Mouse (Mus musculus) lung, postnatal 4 days (tissue): ENCODE results near the gene Kirrel3.

Experiments used
- DNase-seq, 2 experiments: peaks; one replicate each; pipeline ENCODE4 v3.0.0; 2021

Kirrel3 gene

DNA sequence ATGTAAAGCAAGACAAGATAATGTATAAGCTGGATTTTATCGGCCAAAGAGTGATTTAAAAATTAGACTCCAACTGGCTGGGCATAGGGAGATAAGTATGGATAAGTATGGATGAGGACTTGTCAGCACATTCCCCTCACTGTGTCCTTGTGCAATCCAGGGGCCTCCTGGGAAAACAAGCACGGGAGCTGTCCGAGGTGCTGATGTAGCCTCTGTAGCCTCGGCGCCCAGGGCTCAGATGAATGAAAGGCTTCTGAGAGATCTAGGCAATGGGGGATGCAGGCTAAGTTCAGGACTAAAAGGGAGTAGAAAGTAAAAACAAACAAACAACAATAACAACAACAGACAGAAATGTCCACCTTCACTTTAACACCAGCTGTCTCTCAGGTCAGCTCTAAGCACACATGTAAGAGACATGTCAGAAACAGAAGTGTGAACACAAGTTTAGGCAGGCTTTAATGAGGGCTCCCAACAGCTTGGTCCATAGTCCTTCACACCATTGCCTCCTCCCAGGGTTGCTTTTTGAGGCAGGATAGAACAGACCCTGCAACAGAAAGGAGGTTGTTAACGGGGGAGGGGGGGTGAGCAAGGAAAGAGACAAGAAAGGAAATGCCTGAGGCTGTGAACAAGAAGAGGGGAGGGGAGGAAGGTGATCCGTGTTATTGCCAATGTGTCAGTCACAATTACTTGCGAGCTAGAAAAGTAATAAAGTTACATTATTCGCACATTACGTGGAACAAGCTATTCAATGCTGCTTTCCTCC lies 352.2 kb downstream of the Kirrel3 start:
- DNase-seq, result peak in 1 of 2 experiments; percentile 33

DNA sequence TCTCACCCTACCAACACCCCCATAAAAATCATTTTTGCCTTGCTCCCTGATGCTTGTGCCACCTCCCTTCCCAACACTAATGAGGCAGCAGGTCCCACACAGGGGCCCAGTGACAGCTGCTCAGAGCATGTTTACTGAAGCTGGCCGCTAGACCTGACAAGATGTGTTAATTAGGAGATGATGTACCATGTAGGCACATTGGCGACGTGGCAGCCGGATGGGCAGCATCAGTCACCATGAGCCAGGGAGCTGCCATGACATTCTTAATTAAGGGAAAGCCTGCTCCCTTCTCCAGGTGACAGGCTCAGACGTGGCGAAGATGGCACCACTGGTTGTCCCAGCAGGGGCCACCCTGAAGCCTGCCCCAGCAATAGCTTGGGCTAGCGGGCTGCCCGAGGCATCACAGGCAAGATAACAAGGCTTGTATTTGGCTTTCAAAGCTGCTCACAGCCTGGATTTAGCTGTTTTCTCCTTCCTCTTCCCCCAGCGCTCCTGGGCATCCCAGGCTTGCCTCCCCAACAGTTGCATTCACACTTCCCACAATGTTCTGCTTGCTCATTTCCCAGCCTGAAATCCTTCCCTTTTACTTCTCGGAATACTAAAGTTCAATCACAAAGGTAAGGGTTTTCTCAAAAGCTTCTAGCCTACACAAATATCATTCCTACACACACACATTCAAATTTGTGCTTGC lies 357.7 kb downstream of the Kirrel3 start:
- DNase-seq, result no peak

DNA sequence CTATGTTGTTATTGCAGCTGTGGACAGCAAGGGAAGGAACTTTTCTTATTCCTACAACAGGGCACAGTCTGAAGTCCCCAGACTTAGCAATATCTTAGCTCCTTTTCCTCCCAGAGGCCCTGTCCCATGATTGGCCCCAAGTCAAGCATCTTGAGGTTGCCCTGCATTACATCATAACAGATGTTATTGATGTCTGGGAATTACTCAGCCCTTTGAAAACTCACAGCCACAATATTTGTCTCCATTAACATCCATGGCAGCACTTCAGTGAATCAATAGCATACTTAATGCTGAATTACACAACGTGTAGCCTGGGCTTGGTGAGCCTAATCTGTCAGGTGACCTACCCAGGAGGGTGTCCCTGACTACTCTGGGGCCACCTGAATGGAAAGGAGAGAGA lies 360.7 kb downstream of the Kirrel3 start:
- no peak for DNase-seq

DNA sequence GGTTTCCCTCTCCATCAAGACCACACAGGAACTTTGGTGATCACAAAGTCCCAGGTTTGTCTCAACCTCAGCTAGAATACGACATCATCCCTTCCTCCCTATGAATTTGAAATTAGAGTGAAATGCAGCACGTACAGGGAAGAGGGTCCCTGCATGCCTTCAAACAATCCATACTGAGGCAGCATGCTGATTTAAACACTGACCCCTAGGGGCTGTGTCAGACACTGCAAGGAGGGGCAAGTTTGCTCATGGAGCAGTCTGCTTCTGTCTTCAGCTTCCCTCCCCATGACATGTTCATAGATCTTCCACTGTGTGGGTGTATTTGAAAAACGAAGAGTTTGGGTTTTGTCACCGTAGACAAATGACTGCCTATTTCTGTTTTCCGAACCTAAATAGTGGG lies 362.0 kb downstream of the Kirrel3 start:
- no peak for DNase-seq

DNA sequence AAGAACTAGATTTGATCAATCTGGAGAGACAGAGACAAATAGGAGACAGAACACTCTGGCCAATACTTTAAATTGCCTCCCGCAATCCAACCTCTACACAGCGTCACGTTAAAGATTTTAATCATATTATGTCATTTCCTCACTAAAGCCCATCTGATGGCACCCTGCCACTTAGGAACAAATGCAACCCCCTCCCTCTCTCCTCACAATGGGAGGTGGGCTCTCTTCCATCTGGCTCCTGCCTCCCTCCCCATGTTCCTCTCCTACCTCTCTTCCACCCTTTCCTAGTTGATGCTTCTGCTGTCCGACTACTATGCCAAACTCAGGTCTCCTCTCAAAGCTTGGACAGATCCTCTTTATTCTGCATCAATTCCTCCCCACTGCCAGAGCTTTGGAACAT lies 365.4 kb downstream of the Kirrel3 start:
- no peak for DNase-seq

DNA sequence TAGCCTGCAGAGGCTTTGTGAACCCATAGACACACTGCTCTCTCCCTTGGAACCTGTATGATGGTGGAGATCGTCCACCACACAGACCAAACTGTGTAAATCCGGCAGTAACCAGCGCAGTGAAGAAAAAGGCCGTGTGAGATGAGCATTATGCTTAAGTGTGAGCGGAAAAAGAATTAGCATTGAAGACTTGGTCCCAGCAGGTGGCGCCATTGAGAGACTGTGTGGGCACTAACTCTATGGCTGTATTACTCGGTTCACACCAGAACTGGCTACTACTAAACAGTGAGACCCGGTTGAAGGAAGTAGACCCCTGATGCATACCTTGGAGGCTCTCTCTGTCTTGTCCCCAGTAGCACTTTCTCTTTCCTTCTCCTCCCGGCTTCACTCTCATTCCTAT lies 371.9 kb downstream of the Kirrel3 start:
- no peak for DNase-seq

DNA sequence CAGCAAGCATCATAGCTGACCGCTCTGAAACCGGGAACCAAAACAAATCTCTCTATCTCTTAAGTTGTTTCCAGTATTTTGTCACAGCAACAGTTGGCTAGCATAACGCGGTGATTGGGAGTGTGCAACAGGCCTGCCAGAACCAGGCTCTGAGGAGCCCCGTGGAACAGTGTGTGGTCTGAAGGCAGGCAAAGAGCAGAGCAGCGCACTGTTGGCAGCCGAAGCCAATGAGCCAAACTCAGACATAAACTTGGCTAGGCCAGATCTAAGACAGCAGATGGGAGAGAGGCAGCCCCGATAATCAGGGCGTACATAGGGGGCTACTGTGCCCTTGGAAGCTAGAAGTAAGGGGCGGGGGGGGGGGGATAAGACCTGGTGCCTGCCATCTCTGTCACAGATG lies 372.4 kb downstream of the Kirrel3 start:
- no peak for DNase-seq

DNA sequence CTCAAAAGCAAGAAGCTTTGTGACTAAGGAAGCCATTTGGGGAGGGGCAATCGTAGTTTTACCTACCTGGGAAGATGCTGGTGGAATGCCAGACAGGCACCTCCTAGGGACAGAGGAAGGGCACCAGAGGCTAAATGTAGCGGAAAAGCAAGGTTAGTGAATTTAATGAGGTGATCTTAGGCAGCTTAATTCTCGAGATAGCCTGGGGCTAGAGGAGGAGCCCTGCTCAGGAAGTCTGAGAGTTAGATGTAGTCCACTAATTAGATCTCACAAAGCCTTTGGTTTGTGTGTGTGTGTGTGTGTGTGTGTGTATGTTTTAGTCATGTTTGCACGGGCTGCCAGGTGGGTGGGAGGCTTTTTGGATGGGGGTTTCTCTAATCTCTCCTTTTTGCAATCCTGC lies 375.2 kb downstream of the Kirrel3 start:
- DNase-seq, result no peak

DNA sequence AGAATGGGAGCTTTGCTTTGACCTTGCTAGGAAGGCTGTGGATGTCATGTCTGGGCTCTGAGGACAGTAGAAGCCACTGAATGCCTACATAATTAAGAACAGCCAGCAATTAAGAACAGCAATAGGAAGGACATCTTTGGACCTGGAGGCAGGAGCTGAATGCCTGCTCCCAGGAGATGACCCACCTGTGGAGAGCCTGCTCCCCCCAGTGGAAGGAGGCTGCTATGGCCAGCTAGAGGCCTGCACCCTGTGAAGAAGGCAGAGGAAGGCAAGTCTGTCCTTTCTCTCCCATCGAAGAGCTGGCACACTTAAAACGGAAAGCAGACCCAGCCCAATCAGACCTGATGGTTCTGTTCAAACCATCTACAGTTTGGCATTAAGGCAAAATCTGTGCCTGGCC lies 376.1 kb downstream of the Kirrel3 start:
- DNase-seq, result peak in 1 of 2 experiments; percentile 21

DNA sequence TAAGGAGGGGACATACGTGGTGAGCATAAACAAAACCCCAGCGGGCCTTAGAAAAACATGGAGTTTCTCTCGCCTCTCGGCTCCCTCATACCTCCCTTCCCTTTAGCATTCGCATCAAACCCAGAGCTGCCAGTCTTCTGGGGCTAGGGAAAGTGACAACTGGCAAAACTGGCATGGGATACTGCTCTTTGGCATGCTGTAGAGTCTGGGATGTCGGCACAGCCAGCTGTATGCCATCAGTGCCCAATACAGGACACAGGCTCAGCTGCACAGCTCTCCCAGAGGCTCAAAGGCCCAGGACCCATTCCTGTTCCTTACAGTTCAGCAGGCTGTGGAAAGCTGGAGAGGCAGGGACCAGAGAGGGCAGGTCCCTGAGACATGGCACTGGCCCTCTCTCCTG lies 379.9 kb downstream of the Kirrel3 start:
- no peak for DNase-seq

DNA sequence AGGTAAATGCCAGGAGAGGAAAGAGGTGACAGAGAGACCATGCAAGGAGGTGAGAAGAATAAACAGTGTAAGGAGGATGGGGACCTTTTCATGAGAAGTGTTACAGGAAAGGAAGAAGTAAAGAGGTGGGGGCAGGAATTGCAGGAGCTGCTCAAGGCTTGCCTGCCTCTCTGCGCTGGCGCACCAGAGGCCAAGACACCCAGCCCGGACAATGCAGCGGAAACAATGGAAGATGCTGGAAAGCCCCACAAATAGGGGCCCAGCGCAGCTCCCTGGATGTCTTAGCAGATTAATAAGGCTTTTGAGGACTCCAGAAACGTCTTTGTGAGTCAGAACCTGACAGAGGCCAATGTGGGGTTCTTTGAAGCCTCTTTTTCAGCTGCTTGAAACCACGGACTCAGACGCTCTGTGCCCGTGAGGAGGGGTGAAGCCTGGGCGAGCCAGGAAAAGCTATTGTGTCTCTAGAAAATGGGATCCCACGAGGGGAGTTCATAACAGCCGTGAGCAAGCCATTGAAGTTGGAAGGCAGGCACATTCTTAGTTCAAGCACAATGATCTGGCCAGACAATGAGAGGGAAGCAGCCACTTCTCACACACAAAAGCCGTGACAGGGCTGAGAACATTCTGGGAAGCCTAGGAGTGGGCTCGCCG lies 385.7 kb downstream of the Kirrel3 start:
- DNase-seq, result no peak

DNA sequence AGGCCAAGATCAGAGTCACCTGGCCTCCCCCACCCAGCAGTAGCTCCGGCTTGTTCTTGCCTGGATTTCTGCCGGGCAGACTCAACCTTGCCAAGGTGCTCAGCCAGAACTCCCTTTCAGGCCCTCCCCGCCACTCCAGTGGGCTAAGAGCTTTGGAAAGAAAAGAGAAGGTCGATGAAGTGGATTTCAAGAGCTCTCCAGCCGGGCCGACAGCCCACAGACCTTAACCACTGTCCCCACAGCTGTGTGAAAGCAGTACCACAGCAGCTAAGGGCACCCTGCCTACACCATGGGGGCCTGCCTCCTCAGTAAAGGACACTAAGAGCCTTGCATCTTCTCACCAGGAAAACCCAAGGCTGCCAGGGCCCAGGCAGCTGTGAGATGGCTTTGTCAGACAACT lies 389.5 kb downstream of the Kirrel3 start:
- DNase-seq, result peak; percentile 26 to 60

DNA sequence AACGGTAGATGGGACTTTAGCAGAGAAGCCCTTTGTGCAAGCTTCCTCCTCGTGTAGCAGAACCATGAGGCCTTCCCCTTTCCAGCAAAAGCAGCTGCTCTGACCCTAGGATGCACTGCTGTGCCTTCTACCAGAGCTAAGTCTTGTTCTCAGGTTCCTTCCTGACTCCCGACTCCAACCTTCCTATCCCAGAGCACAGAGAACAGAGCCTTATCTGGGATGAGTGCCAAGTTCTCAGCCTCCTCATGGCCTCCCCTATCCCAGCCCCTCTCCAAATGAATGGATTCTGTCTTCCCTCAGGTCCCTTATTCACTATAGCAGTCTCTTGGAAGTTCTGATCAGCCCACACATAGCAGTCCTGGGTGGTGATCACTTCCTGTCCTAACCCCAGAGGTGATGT lies 391.5 kb downstream of the Kirrel3 start:
- no peak for DNase-seq

DNA sequence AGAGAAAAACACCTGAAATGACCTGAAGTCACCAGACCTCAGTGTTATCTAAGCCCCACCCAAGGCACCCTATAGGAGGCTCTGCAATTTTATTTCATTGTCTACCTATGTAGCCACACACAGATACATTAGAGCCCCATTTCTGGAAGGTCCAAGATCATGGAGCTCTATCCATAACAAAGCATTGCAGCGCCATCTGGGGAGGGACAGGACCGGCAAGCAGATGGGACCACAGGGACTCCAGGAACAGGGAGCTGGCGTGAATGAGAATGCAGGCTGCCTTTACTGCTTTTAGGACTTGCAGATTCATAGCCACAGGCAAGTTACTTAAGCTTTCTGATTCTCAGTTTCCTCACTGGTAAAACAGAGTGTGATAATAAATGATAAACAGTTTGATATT lies 392.1 kb downstream of the Kirrel3 start:
- no peak for DNase-seq

DNA sequence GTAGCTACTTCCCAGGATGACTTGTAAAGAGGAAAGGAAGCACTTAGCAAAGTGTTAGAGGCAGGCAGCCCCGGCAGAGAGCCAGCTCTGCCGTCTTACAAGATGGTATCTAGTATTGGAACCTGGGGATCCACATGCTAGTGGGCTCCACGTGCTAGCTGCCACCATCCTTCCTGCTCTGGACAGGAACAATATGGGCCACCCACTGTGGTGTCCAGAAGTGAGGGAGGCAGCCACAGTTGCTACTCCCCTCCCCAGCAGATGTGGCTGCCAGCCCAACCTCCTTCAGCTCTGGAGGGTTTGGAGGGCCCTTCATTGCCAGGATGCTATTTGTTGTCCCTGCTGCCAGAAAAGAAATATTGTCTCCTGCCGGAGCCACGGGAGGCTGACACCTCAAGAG lies 396.1 kb downstream of the Kirrel3 start:
- DNase-seq, result peak; percentile 21 to 45

DNA sequence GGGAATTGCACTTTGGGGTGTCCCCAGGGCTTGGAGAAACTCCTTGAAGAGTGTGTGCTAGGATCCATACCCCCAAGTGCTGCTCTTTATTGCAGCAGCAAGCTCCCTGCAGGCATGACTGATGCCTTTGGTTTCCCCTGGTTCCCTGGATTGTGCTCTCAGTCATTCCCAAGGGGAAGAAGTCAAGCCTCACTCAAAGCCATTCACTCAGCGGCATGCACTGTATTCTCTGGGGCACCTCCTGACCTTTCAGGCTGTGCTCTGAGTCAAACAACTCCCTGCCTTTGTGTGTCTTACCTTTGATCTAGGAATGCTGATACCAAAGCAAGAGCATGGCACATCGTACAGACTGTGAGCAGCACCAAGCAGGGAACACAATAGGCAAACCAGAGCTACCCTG lies 396.5 kb downstream of the Kirrel3 start:
- DNase-seq, result no peak

DNA sequence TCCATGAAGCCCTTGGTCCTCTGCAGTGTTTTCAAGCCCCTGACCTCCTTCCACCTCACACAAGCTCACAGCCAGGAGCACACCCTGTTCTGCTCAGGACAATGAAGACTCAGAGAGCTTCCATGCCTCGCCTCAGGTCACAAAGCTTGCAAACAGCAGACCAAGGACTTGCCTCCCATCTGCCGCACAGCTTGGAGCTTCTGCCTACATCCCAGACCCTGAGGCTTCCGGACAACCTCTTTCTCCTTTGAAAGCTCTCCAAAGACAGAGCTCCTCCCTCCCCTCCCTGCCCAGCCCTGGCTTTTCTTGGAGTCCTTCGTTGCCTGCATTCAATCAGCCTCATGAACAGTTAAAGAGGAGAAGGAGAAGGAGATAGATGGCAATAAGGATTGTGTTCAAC lies 397.4 kb downstream of the Kirrel3 start:
- DNase-seq, result no peak

DNA sequence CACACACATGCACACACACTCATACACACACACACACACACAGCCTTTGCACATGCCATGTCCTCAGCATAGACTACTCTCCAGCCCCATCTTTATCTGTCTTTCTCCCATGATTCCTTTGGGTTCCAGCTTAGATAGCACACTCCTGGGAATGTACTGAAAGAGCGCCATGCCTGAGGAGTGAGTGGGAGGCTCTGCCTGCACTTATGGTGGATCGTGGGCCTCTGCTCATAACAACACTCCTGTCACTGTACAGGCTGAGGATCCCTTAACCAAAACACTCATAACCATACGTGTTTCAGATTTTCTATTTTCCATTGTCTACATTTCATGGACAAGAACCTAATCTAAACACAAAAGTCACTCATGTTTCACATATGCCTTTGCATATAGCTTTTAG lies 398.6 kb downstream of the Kirrel3 start:
- no peak for DNase-seq

DNA sequence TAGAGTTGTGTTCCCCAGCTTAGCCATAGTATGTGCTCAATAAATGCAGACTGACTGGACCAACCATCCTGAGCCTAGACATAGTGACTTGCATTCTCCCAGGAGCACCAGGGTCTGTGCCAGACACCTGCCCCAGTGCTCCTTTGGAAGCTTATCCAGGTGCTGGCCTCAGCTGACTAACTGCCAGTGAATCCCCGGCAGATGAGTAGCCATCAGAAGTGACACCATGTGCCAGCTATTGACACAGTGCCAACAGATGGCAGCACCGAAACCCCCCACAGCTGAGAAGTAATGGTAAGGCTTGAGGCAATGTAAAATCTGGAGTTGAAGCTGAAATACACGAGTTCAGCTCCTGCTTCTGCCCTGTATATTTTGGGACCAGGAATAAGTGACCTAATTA lies 399.2 kb downstream of the Kirrel3 start:
- no peak for DNase-seq

DNA sequence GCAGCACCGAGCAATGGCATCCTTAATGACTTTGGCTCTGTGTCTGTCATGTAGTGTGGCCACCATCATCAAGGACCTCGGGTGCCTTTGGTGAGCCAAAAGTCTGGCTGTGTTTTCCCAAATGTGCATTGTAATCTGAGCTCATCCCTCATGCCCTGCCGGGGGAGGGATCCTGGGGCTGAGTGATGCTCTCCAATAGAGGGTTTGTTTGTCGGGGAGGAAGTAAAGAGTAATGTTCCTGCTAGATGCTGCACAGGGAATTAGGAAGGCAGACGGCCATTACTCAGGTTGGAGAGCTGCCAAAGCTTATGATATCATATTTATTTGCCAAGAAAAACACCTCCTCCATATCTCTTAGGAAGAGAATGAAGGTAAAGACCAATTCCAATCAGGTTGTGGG lies 401.1 kb downstream of the Kirrel3 start:
- DNase-seq, result no peak

DNA sequence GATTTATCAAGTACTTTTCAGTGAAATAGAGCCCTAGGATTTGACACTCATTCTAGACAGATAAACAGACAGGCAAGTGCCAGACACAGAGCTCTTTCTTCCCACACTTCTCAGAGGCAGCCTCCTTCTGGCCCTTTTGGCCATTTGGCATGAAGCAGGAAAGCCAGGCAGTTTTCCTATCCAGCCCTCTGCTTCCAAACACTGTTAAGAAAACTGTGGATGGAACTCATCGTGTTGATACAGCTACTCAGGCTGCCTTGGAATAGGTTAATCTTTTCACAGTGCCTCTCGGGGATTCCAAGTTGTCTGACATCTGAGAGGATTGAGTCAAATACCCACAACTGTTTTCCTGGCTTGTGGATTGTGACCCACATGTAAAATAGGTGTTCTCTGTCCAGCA lies 401.5 kb downstream of the Kirrel3 start:
- DNase-seq, result no peak

DNA sequence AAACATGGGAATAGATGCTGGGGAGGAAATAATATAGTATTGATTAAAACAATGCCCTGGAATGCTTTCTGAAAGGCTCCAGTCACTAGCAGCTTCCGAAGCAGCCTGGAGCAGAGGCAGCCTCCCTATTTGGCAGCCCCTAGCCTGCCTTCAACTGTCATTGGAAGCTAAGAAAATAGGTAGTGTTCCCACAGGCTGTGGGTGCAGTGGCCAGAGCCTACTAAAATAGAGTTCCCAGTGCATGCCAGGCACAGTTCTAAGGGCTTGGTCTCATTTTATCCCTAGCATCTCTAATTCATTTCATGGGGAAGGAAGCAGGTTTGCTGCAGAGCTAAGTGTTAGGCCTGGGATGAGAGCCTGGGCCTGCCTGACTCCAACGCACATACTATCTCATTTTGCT lies 402.6 kb downstream of the Kirrel3 start:
- DNase-seq, result no peak

DNA sequence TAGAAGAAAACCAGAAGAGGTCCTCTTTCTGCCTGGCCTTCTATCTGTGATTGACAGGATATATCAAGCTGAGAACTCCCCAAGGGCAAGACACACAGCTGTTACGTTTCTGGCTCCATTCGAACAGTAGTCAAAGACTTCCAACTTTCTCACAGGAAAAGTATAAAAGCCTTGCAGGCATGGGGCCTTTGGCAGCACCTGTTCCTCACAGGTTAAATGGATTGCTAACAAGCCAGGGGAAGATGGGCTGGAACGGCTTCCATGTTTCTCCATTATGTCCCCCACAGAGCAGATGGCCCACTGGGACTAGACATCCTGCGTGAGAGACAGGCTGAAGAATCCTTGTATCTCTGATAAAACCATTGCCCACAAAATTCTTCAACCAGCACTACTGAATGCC lies 415.5 kb downstream of the Kirrel3 start:
- DNase-seq, result no peak

DNA sequence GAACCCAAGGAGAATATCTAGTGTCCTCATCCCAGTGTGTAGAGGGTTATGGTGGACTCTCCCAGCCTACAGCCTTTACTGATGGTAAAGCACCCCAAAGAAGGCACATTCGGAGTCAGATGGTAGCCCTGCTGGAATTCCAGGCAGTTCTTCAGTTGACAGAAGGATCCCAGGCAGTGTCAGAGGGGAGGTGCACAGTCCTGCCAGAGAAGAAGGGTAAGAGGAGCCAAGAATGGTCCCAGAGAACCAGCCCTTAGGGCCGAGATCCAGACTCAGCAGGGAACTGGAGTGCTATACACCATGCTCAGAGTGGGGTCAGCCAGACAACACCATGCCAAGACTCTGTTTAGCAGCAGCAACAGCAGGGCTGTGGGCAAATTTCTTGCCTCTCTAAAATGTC lies 416.2 kb downstream of the Kirrel3 start:
- DNase-seq, result no peak
